Mouse (Mus musculus) spleen, adult 2 months (tissue): ENCODE results near the gene Rpl23a.

ENCODE experiments used
- CTCF ChIP-seq: fragments of 200-500 bp; IDR thresholded peaks from 2 replicates; pipeline ENCODE4 v1.5.1; 2011; ENCODE audit warnings: mild to moderate bottlenecking, inconsistent platforms; ENCODE audit not compliant: insufficient read depth, insufficient read length, insufficient replicate concordance; ENCODE audit errors: extremely low read depth
- POLR2A ChIP-seq: fragments of 200-500 bp; IDR thresholded peaks from 2 replicates; pipeline ENCODE4 v1.6.1; 2011; ENCODE audit warnings: low read depth, low read length, inconsistent platforms

DNA sequence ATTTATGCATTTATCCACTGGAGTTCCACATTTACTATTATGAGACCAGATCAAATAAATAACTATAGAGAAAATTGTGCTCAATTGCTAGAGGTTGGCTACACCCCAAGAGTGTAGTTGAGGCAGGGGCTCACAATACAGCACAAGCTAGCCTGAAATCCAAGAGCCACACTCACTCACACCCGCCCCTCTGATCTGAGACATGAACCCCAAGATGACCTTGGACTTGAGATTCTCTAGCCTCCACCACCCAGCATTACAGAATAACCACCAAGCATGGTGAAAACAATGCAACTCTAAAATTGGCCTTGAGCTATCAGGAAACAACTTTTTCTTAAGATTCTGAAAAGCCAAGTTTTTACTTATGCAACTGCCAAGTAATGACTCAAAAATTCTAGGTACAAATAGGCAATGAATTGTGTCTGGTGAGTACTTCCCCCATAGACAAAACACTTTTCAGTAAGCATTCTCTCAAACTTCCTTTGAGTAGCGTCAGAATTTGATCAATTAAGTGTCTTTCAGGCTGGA is 1.5 kb downstream of the Rpl23a start:
- TF ChIP-seq CTCF (no peak), POLR2A (no peak)
